8 mouse cellular contexts compared by ENCODE assay signal in genomic region chr17:70849399-70850232, GRCm38 (mm10). TPM values are rescaled to one million over a fixed set of nuclear protein-coding genes. Genes with fewer than 3 reads are reported as not detected.
DNase-seq lines count a peak whose midpoint lies in the region; ATAC-seq lines count a peak whose summit lies in the region.

No protein-coding gene starts in this region.

- ATAC-seq in CD4-positive, CD25-positive, alpha-beta regulatory T cell, adult 4 months = peak; percentile 12
- no peak; the same call in 1 of the 2 replicates for ATAC-seq in forebrain, embryonic 11.5 days (replicated peaks; ENCODE audit: low FRiP score)

- peak overlapping the region; percentile 64 for H3K4me2 ChIP-seq in forebrain, embryonic 11.5 days (ENCODE audit: low read depth, low read length, severe bottlenecking)

- WGBS in forebrain, embryonic 11.5 days = under 1% methylated on average over 33 of the region's 33 CpGs

- H3K27ac ChIP-seq in forebrain, embryonic 11.5 days (ENCODE audit: low read depth, low read length) = peak overlapping the region; percentile 92

- H3K9ac ChIP-seq in forebrain, embryonic 11.5 days (ENCODE audit: low read length) = peak overlapping the region; percentile 87

- H3K27me3 ChIP-seq in forebrain, embryonic 11.5 days (ENCODE audit: control insufficient read depth, insufficient read depth, low read length) = no peaks in the 10 kb centered on the region; the same call in 1 of the 2 replicates

- intact Hi-C loops in heart, postnatal 14 days (cut with DNase I) = loop anchor here (5.0 kb wide), 2 partner anchors 112 to 333 kb away; partner anchors contain the start of gene Lpin2

- peak; percentile 92 for DNase-seq in adrenal gland, adult 8-10 months
- peak; percentile 93 for DNase-seq in forebrain, embryonic 11.5 days (ENCODE audit: low spot score)
- DNase-seq in heart, postnatal 14 days = peak; percentile 88 to 91
- peak; percentile 97 to 98 for DNase-seq in kidney, postnatal 4 days
- peak; percentile 91 for DNase-seq in lung, postnatal 25 days (ENCODE audit: low spot score)
- peak; percentile 87 for DNase-seq in ovary, postnatal 14 days (ENCODE audit: low spot score)
- peak; percentile 81 for DNase-seq in urinary bladder, postnatal 10 days (ENCODE audit: low spot score)

- no peaks in the 10 kb centered on the region for H3K9me3 ChIP-seq in forebrain, embryonic 11.5 days (ENCODE audit: control insufficient read depth, low read length)

- H3K4me3 ChIP-seq in forebrain, embryonic 11.5 days (ENCODE audit: low read depth, low read length) = peak overlapping the region; percentile 49

- H3K36me3 ChIP-seq in forebrain, embryonic 11.5 days (ENCODE audit: control insufficient read depth, insufficient read depth, low read length) = peaks cover 2% of the 10 kb centered on the region; the same call in 1 of the 2 replicates

- 0 out of 2 replicates have a peak, but pooled peaks cover 5% of the 10 kb centered on the region for H3K4me1 ChIP-seq in forebrain, embryonic 11.5 days (replicated peaks; ENCODE audit: control insufficient read depth, insufficient read depth, low read length)

RNA-seq across cellular contexts. Expression of gene Tgif1, which starts 3.7 kb away (rescaled TPM):
- 10 to 100 TPM; 57.4 to 72.4 TPM for polyA plus RNA-seq in CD4-positive, CD25-positive, alpha-beta regulatory T cell, adult 4 months (2017; shearing (Covaris generic))
- total RNA-seq in adrenal gland, adult 8-10 months (2022) = 10 to 100 TPM; 45.8 to 61.5 (median 60.5) TPM
- 60.7 and 63.5 TPM in 2 replicates for polyA plus RNA-seq in forebrain, embryonic 11.5 days (2014; fragmentation: Nextera tagmentation; extraction: Ambion mirVana)
- 10 to 100 TPM in 1 of 2 experiments, 1 to 10 TPM in 1; 8.5 to 10.1 TPM for total RNA-seq in heart, postnatal 14 days (2021)

Comparison
In these comparisons a context has a peak if more than half of its experiments do, and no peak if none do; other contexts are left out.
1. RNA of gene Tgif1, which starts 3.7 kb away (total RNA-seq): 45.8 to 61.5 TPM in adrenal gland, adult 8-10 months; 8.5 to 10.1 TPM in heart, postnatal 14 days; every median in the first group is over 4 times any median in the second.
2. Peak in every context shown above with its lines, with median percentiles within 50 percentile points of each other: DNase-seq.